Mouse (Mus musculus) left cerebral cortex, postnatal 4 days (tissue): Measurements from ENCODE around the gene C2cd2. TPM values are rescaled to one million over a fixed set of nuclear protein-coding genes. Genes with fewer than 3 reads are reported as not detected.
"Not testable (repeated sequence)": the region's sequence is repeated elsewhere in the genome, so short reads cannot be mapped to it uniquely, and the experiment has no call there.

Experiments used
- DNase-seq: peaks from one replicate; pipeline ENCODE4 v3.0.0-alpha.2; 2022
- intact Hi-C: fragments of 180-260 bp; cut with DNase I; formaldehyde crosslinking; loops from one replicate; pipeline ENCODE4 v1.15.1; 2025
- total RNA-seq, 2 experiments: library from RNA; stranded (reverse); gene quantifications; 2 replicates each; pipeline ENCODE4 v1.2.3; 2021

C2cd2 gene
- total RNA-seq, 2 experiments from 2014 or later: 28.9 to 36.1 TPM

GRCm38 (mm10) chr16:97948836-97949235, 13.6 kb downstream of the C2cd2 start:
- no peak for DNase-seq

DNA sequence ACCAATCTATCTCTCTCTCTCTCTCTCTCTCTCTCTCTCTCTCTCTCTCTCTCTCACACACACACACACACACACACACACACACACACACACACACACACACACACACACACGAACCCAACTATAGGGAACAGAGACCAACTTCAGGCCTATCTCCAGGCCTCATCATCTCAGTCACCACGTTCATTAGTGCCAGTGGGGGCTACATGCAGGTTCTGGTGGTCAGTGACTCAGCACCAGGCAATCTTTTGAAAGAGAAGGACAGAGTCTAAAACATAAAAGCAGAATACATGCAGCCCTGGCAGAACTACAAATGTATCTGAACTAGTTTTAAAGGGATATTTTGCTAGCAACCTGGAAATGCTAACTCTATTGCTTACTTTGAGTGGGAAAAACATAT, 15.4 kb downstream of the C2cd2 start:
- DNase-seq, intact Hi-C loops: not testable (repeated sequence)

More at GRCm38 (mm10) chr16:97948836-97949235, 13.6 kb downstream of the C2cd2 start:
- intact Hi-C loops: no loop called here

DNA sequence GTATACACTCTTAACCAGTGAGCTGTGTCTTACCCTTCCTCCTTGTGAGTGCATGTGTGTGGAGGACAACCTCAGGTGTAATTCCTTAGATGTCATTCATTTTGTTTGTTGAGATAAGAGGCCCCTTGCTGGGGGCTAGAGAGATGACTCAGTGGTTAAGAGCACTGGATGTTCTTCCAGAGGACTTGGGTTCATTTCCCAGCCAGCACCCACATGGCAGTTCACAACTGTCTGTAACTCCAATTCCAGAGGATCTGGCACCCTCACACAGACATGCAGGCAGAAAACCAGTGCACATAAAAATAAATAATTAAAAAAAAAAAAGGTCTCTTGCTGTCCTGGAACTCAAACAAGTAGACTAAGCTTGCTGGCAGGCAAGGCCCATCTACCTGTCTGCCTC, 20.6 kb downstream of the C2cd2 start:
- intact Hi-C loops: no loop called here
- no peak for DNase-seq

- no peak for DNase-seq
- intact Hi-C loops: no loop called here
These were observed 21.9 kb downstream of the C2cd2 start for GRCm38 (mm10) chr16:97940471-97940973.

GRCm38 (mm10) chr16:97935815-97936214, 26.6 kb downstream of the C2cd2 start:
- DNase-seq: no peak
- intact Hi-C loops: no loop called here

DNA sequence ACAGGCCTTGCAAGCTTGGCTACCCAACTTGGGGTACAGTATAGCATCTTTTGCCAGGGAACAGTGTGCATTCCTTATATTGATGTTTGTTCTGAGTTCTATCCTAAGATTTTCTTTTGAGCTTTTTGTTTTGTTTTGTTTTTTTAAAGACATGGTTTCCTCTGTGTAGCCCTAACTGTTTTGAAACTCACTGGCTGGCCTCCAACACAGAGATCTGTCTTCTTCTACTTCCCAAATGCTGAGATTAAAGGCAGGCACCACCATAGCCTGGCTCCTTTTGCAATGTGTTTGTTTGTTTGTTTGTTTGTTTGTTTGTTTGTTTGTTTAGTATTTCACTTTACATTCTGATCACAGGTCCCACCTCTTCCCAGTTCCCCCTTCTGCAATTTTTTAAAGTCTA, 32.2 kb downstream of the C2cd2 start:
- DNase-seq: no peak
- intact Hi-C loops: no loop called here

GRCm38 (mm10) chr16:97929520-97929919, 32.9 kb downstream of the C2cd2 start:
- no peak for DNase-seq
- intact Hi-C loops: no loop called here

- DNase-seq: no peak
- intact Hi-C loops: no loop called here
These were observed 35.0 kb downstream of the C2cd2 start for GRCm38 (mm10) chr16:97927331-97927938.

DNA sequence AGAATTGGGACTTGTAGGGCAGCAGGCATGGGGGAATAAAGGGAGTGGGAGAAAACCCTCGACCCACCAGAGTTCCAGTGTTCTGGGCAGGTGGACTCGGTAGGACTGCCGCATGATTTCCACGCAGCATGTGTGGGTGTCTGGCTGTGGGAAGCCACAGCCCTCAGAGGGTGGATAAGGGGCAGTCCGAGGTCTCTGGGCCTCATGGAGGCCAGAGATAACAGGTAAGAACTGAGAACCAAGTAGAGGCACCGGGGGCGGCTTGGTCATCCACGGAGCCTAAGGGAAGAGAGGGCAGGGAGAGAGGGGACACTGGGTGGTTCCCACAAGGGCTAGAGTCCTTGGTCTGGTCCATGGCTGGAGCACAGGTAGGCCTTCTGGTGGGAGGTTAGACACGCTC, 36.0 kb downstream of the C2cd2 start:
- intact Hi-C loops: no loop called here

GRCm38 (mm10) chr16:97925760-97926159, 36.6 kb downstream of the C2cd2 start:
- DNase-seq: no peak
- intact Hi-C loops: no loop called here

More for the DNA sequence above, 36.0 kb downstream of the C2cd2 start:
- no peak for DNase-seq

DNA sequence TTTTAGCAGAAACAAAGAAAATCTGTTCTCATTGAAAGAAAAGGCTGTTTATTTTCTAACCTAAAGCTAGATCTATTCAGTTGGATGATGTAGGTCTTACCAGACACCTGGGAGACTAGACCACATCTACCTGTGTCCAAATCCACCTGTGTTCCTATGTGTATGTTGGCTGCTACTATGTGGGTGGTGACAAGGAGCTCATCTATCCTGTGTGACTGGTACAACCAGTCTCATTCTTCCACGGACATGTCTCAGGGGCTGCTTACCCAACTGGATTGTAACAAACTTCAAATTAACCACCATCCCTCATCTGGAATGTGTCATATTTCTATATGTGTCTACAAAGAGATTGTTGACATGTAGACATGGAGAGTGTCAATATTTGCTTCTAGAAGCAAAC, 38.7 kb downstream of the C2cd2 start:
- intact Hi-C loops: no loop called here
- no peak for DNase-seq

GRCm38 (mm10) chr16:97922779-97923126, 39.6 kb downstream of the C2cd2 start:
- no peak for DNase-seq

DNA sequence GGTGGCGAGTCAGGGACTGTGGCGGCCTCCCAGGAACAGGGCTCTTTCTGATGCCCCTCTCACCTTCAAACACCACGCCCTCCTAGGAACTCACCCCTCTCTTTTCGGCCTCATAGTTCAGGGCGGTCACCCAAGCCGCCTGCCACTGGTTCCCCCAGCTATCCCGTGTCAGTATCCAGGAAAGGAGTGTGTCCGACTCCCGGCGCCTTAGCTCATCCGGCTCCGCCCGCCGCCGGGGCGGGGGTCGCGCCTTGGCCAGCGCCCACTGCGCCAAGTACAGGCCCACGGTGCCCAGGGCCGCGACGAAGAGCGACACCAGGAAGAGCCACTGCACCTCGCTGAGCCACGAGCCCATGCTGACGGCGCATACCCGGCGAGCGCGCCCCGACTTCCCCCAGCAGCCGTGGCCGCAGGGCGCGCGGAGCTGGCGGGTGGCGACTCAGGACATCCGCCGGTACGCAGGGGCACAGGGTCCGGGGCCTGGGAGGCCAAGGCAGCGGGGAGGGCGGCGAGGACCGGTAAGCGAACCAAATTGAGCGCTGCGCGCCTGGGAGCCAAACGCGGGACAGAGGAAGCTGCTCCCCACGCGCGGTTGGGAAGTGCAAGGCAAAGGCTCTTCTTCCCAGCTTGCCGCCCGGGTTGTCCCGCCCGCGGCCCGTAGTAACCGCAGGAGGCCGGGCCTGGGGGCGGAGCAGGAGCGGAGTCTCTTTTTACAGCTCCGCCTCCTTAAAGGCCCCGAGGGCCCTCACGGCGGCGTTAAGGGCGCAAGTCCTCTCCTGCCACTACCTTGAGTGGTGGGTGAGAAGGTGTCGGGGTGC, 40.2 kb downstream of the C2cd2 start:
- intact Hi-C loops: no loop called here
- DNase-seq: peak; percentile 78

More at GRCm38 (mm10) chr16:97922779-97923126, 39.6 kb downstream of the C2cd2 start:
- intact Hi-C loops: no loop called here

- intact Hi-C loops: no loop called here
- DNase-seq: no peak
These were observed 41.8 kb downstream of the C2cd2 start for GRCm38 (mm10) chr16:97920621-97921020.

- no peak for DNase-seq
- intact Hi-C loops: no loop called here
These were observed 42.6 kb downstream of the C2cd2 start for GRCm38 (mm10) chr16:97919793-97920192.

DNA sequence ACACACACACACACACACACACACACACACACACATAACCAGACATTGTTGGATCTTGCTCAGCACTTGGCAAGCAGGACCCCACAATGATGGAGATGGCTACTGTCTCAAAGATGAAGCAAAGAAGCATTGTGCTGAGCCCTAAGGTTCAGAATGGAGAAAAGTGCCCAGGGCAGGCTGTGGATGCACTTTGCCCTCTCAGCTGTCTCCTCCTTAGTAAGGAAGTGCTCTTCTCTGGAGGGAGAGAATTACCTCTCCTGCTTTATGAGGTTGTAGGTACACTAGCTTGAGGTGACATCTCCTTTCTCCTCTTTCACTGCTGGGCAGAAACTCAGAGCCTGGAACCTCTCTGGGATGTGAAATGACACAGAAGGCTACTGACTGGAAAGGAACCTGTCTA, 49.5 kb downstream of the C2cd2 start:
- DNase-seq: no peak
- intact Hi-C loops: no loop called here

DNA sequence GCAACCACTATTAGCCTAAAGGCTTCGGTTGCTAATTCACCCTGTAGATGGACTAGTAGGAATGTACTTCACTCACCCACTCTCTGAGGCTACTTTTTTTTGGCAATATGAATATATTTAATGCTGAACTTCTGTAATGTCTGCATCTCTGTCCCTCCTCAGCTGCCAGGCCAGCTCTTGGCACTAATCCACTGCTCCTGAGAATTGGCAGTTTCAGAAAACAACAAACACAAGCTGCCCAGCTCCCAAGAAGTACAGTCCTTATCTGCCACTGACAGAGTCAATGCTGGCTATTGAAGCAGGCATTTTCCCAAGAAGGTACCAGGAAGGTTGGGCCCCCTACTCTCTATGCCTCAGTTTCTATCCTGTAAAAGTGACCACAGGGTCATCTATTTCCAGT, 53.0 kb downstream of the C2cd2 start:
- intact Hi-C loops: no loop called here
- DNase-seq: peak; percentile 10

DNA sequence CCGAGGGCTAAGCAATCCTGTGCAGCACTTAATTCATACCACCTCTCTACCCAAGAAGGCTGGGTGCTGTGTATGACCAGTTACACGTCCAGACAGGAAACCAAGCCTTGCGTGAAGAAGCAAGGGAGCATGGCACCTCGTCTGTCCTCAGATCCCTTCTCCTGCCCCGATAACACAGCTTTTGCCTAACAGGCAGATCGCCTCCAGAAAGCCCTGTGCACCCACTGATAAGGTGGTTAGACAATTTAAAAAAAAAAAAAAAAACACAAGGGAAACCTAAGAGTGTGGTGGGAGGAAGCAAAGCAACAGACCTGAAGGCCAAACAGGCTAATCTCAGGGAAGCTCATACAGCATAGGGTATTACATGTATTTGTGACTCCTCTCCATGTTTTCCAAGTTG, 54.9 kb downstream of the C2cd2 start:
- intact Hi-C loops: no loop called here
- no peak for DNase-seq

DNA sequence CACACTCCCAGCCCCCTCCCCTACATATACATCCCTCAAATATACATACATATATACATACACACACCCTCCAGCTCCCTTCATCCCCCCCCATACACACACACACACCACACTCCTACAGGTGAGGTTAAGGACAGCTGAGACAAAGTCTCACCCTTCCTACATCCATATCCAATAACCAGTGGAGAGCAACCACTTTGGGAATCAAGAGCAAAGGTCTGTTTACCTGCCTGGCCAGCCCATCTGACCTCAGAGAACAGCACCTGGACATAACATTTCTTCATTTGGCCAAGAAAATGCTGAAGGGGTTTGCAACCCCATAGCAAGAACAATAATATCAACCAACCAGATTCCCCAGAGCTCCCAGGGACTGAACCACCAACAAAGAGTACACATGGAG, 56.1 kb downstream of the C2cd2 start:
- intact Hi-C loops: no loop called here
- no peak for DNase-seq

DNA sequence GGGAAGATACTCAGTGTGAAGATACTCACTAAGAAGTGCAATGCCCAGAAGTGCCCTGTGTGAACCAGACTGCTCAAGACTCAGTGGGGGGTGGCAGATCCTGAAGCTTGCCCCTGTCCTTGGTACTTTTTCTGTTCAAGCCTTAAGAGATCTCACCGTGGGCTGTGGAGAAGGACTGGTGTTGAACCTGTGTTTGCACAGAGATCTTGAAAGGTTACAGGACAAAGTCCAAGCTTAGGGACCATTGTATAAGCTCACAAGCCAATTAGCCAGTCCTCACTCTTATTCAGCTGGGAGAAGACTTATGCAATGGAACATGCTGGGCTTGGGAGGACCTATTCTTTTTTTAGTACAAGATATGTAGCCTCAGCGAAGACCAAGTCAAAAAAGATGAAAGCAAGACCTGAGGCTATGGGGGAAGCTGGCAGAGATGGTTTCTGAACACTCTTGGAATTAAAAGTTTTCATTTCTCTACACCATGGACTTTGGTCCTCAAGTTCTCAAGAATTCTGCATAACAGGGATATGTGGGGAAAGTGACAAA, 56.9 kb downstream of the C2cd2 start:
- intact Hi-C loops: no loop called here
- no peak for DNase-seq

DNA sequence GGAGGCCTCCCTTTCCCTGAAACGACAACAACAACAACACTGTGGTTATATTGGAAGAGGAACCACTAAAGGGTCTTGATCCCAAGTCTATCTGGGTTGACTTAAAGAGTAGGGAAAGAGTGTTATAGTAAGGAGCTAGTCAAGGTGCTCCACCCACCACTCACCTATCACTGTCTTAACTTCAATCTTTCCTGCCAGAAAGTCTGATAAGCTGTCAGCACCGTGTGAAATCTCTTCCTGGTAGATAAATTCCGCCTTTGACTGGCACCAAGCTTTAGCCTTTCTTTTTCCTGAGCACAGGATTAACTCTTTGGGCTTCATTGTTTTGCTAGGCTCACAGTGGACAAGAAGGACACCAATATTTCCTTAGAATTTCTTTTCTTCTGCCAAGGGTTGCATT, 58.4 kb downstream of the C2cd2 start:
- intact Hi-C loops: no loop called here
- no peak for DNase-seq
